Mouse (Mus musculus): Measurements from ENCODE around the gene Tcaim.
A peak's percentile ranks its signal among the peaks of the same experiment; 100 is the strongest.
"Not testable (repeated sequence)": the region's sequence is repeated elsewhere in the genome, so short reads cannot be mapped to it uniquely, and the experiment has no call there.

Gene Tcaim

GRCm38 (mm10) chr9:122854526-122854925 lies 49.2 kb downstream of the Tcaim start:
- DNase-seq (ENCODE audit: low spot score): no peak

GRCm38 (mm10) chr9:122855141-122855540 lies 49.8 kb downstream of the Tcaim start:
- DNase-seq (ENCODE audit: low spot score): not testable (repeated sequence)

GRCm38 (mm10) chr9:122855617-122856016 lies 50.3 kb downstream of the Tcaim start:
- DNase-seq (ENCODE audit: low spot score): no peak

GRCm38 (mm10) chr9:122856716-122857115 lies 51.4 kb downstream of the Tcaim start:
- no peak for DNase-seq (ENCODE audit: low spot score)

DNA sequence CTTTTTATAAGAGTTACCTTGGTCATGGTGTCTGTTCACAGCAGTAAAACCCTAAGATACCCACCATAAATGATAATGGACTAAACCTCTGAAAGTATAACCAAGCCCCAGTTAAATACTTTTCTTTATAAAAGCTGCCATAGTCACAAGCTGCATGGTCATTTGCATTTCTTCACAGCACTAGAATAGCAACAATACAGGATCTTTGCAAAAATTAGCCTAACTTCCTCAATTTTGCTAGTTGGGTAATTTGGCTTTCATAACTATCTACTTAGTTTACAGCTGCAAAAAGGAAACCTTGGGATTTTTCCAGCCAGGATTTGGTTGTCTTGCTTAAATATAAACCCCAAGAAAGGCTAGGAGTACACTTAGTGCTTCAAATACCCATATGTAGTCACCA lies 55.4 kb downstream of the Tcaim start:
- no peak for DNase-seq (ENCODE audit: low spot score)

DNA sequence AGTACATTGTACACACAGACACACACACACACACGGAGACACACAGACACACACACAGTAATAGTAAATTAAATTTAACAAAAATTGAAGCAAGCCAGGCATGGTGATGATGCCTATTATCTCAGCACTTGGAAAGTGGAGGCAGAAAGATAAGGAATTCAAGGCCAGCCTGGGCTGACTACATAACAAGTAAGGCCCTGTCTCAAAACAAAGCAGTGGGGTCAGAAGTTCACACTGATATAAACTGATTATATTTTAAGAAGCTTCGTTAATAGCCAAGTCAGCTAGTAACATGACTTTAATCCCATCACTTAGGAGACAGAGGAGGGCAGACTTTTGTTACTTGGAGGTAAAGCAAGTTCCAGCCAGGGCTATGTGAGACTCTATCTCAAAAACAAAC lies 58.4 kb downstream of the Tcaim start:
- DNase-seq (ENCODE audit: low spot score): no peak

GRCm38 (mm10) chr9:122864848-122865247 lies 59.5 kb downstream of the Tcaim start:
- no peak for DNase-seq (ENCODE audit: low spot score)

DNA sequence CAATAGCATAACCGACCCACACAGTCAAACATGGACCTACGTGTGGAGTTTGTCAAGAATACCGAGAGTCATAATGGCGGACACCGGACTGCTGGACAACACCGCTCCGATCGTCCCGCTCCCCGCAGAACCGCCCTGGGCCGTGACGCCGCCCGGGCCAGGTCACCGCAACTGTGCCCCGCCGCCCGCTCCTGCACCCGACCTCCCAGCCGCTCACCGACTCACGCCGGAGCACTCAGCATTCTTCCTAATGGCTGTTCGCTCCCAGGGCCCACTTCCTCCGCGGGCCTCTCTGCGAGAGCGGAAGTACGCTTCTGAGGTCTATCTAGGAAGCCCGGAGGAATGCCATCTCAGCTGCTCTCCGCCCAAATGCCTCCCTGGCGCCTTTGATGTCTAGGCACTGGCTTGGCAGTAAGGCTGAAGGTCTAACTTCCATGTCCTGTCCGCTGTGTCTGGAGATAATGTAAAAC lies 60.4 kb downstream of the Tcaim start, which contains the start of gene Zfp445:
TSS of gene Zfp445 (minus strand) at position 310 of the 470 bp plus-strand sequence.
- DNase-seq (ENCODE audit: low spot score): peak; percentile 62

GRCm38 (mm10) chr9:122866192-122866591 lies 60.9 kb downstream of the Tcaim start:
- no peak for DNase-seq (ENCODE audit: low spot score)

DNA sequence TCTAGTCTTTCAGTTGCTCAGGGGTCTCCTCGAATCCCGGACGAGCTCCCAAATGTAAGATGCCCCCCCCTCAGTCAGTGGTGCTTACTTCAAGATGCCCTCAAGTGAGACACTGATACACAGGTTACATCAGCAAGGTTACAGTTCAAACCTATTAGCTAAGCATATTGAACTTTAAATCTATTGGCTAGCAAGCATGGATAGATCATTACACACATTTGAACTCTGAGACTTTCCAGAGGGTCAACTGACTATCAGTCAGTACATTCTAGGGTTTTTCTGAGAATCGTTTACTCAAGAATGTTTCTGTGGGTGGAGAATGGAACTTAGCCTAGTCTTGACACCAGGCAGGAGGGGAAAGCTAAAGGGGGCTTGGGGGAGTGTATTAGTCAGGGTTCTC lies 67.3 kb downstream of the Tcaim start:
- DNase-seq (ENCODE audit: low spot score): no peak

- no peak for DNase-seq (ENCODE audit: low spot score)
Measured at GRCm38 (mm10) chr9:122874653-122875052, 69.3 kb downstream of the Tcaim start.

- DNase-seq (ENCODE audit: low spot score): no peak
Measured at GRCm38 (mm10) chr9:122875145-122875544, 69.8 kb downstream of the Tcaim start.

- no peak for DNase-seq (ENCODE audit: low spot score)
Measured at GRCm38 (mm10) chr9:122885385-122885784, 80.0 kb downstream of the Tcaim start, which contains the start of gene Zkscan7. Gene Zkscan7, plus strand, starts transcription at chr9:122885685.

Data from ovary, postnatal 14 days (tissue).